Mouse (Mus musculus) heart, postnatal 36 days (tissue): ENCODE results near the gene Olfr671. TPM values are rescaled to one million over a fixed set of nuclear protein-coding genes. Genes with fewer than 3 reads are reported as not detected.
"Not testable (repeated sequence)": the region's sequence is repeated elsewhere in the genome, so short reads cannot be mapped to it uniquely, and the experiment has no call there.

Source experiments
- DNase-seq, 2 experiments: peaks; one replicate each; pipeline ENCODE4 v3.0.0; 2021 to 2022
- intact Hi-C: fragments of 180-260 bp; cut with DNase I; formaldehyde crosslinking; loops from one replicate; pipeline ENCODE4 v1.15.1; 2025
- total RNA-seq, 2 experiments: library from RNA; stranded (reverse); gene quantifications; 2 replicates each; pipeline ENCODE4 v1.2.3; 2021

Gene Olfr671
- total RNA-seq: not detected

- intact Hi-C loops: no loop called here
- no peak for DNase-seq
These were observed at the start of gene Olfr671 for GRCm38 (mm10) chr7:104979026-104979425. Gene Olfr671, minus strand, starts transcription at chr7:104979126.

- intact Hi-C loops: no loop called here
- no peak for DNase-seq
These were observed 49.4 kb upstream of the Olfr671 start, which contains the start of gene Olfr675 for GRCm38 (mm10) chr7:105028360-105028759. Gene Olfr675, minus strand, starts transcription at chr7:105028460.

GRCm38 (mm10) chr7:105022530-105022929, 43.6 kb upstream of the Olfr671 start:
- DNase-seq: no peak
- intact Hi-C loops: no loop called here

GRCm38 (mm10) chr7:105001929-105002328, 23.0 kb upstream of the Olfr671 start, which contains the start of gene Olfr672:
Gene Olfr672, minus strand, starts transcription at chr7:105002029.
- no peak for DNase-seq
- intact Hi-C loops: no loop called here

- intact Hi-C loops, DNase-seq: not testable (repeated sequence)
These were observed 6.4 kb downstream of the Olfr671 start for GRCm38 (mm10) chr7:104972507-104972906.

GRCm38 (mm10) chr7:104962520-104962919, 16.4 kb downstream of the Olfr671 start, which contains the start of gene Olfr670:
Gene Olfr670, minus strand, starts transcription at chr7:104962620.
- DNase-seq: no peak
- intact Hi-C loops: no loop called here

- intact Hi-C loops: not testable (repeated sequence)
These were observed 28.7 kb downstream of the Olfr671 start for GRCm38 (mm10) chr7:104950234-104950633.

GRCm38 (mm10) chr7:104933940-104934339, 45.0 kb downstream of the Olfr671 start, which contains the start of gene Olfr669:
Gene Olfr669, plus strand, starts transcription at chr7:104934240.
- intact Hi-C loops: no loop called here
- DNase-seq: no peak

More at GRCm38 (mm10) chr7:104950234-104950633, 28.7 kb downstream of the Olfr671 start:
- DNase-seq: not testable (repeated sequence)

- no peak for DNase-seq
- intact Hi-C loops: no loop called here
These were observed 51.0 kb downstream of the Olfr671 start, which contains the start of gene Olfr668 for GRCm38 (mm10) chr7:104927957-104928356. Gene Olfr668, minus strand, starts transcription at chr7:104928057.

Other genes with a start within 250 kb of the Olfr671 start
- gene Usp17le, start 201.7 kb downstream of the Olfr671 start, total RNA-seq: not detected
- not detected for gene Usp17lb, start 136.5 kb downstream of the Olfr671 start, total RNA-seq
- gene Usp17la, start 122.1 kb downstream of the Olfr671 start, total RNA-seq: not detected
- gene Olfr665, start 101.1 kb downstream of the Olfr671 start, total RNA-seq: not detected
- not detected for gene Olfr666, start 83.2 kb downstream of the Olfr671 start, total RNA-seq
- not detected for gene Olfr667, start 57.6 kb downstream of the Olfr671 start, total RNA-seq
- not detected for gene Olfr668, start 51.1 kb downstream of the Olfr671 start, total RNA-seq
- gene Olfr669, start 44.9 kb downstream of the Olfr671 start, total RNA-seq: not detected
- gene Olfr670, start 16.5 kb downstream of the Olfr671 start, total RNA-seq: not detected
- not detected for gene Olfr672, start 22.9 kb upstream of the Olfr671 start, total RNA-seq
- gene Olfr675, start 49.3 kb upstream of the Olfr671 start, total RNA-seq: not detected
- gene Olfr676, start 53.6 kb upstream of the Olfr671 start, total RNA-seq: not detected
- not detected for gene Olfr677, start 72.2 kb upstream of the Olfr671 start, total RNA-seq
- gene Olfr678, start 85.3 kb upstream of the Olfr671 start, total RNA-seq: not detected
- not detected for gene Olfr679, start 102.1 kb upstream of the Olfr671 start, total RNA-seq
- gene Olfr680-ps1, start 113.7 kb upstream of the Olfr671 start, total RNA-seq: not detected
- gene Olfr681, start 137.7 kb upstream of the Olfr671 start, total RNA-seq: not detected
- gene Olfr683, start 167.9 kb upstream of the Olfr671 start, total RNA-seq: not detected
- not detected for gene Olfr684, start 184.5 kb upstream of the Olfr671 start, total RNA-seq
- gene Olfr685, start 206.9 kb upstream of the Olfr671 start, total RNA-seq: not detected
- not detected for gene Olfr686, start 228.4 kb upstream of the Olfr671 start, total RNA-seq